Mouse (Mus musculus) midbrain, embryonic 15.5 days (tissue): ENCODE results near the gene Gm49342. TPM values are rescaled to one million over a fixed set of nuclear protein-coding genes. Genes with fewer than 3 reads are reported as not detected.
"Not testable (repeated sequence)": the region's sequence is repeated elsewhere in the genome, so short reads cannot be mapped to it uniquely, and the experiment has no call there.

Experiments used
- ATAC-seq: fragments of 200-750 bp; cut with Nextera tagmentation; replicated peaks from 2 replicates; pipeline ENCODE4 v1.8.0; 2017; ENCODE audit warnings: moderate TSS enrichment
- H3K27ac ChIP-seq: fragments of 300-500 bp; sonication (generic); 2 replicates; pipeline ENCODE4 v1.5.1; 2015; ENCODE audit warnings: mild to moderate bottlenecking, inconsistent platforms
- H3K27me3 ChIP-seq: fragments of 300-500 bp; sonication (generic); replicated peaks from 2 replicates; pipeline ENCODE4 v1.6.1; 2015; ENCODE audit warnings: inconsistent platforms
- H3K36me3 ChIP-seq: fragments of 300-500 bp; sonication (generic); replicated peaks from 2 replicates; pipeline ENCODE4 v1.6.1; 2015; ENCODE audit warnings: inconsistent platforms
- H3K4me1 ChIP-seq: fragments of 300-500 bp; sonication (generic); 2 replicates; pipeline ENCODE4 v1.6.1; 2015; ENCODE audit warnings: inconsistent platforms
- H3K4me2 ChIP-seq: fragments of 300-500 bp; sonication (generic); 2 replicates; pipeline ENCODE4 v1.6.1; 2015; ENCODE audit warnings: inconsistent platforms, mild to moderate bottlenecking, moderate library complexity
- H3K4me3 ChIP-seq: fragments of 300-500 bp; sonication (generic); 2 replicates; pipeline ENCODE4 v1.5.1; 2015; ENCODE audit warnings: mild to moderate bottlenecking, inconsistent platforms
- H3K9ac ChIP-seq: fragments of 300-500 bp; sonication (generic); 2 replicates; pipeline ENCODE4 v1.6.1; 2015; ENCODE audit warnings: mild to moderate bottlenecking, inconsistent platforms
- H3K9me3 ChIP-seq: fragments of 300-500 bp; sonication (generic); 2 replicates; pipeline ENCODE4 v1.6.1; 2016; ENCODE audit warnings: inconsistent platforms
- WGBS: fragments of 180-500 bp; shearing (Covaris S2); methylation state at CpG from one replicate; pipeline ENCODE4 v1.1.7; 2015; ENCODE audit warnings: mixed read lengths; 5-methylcytosine and 5-hydroxymethylcytosine counted together
- polyA plus RNA-seq: library from polyadenylated mRNA; unstranded; fragments of >200 nt; fragmentation: Nextera tagmentation; extraction: Ambion mirVana; gene quantifications from 2 replicates; pipeline ENCODE4 v1.2.1, GENCODE M21; 2015

Gene Gm49342
- not detected in 2 replicates for polyA plus RNA-seq

DNA sequence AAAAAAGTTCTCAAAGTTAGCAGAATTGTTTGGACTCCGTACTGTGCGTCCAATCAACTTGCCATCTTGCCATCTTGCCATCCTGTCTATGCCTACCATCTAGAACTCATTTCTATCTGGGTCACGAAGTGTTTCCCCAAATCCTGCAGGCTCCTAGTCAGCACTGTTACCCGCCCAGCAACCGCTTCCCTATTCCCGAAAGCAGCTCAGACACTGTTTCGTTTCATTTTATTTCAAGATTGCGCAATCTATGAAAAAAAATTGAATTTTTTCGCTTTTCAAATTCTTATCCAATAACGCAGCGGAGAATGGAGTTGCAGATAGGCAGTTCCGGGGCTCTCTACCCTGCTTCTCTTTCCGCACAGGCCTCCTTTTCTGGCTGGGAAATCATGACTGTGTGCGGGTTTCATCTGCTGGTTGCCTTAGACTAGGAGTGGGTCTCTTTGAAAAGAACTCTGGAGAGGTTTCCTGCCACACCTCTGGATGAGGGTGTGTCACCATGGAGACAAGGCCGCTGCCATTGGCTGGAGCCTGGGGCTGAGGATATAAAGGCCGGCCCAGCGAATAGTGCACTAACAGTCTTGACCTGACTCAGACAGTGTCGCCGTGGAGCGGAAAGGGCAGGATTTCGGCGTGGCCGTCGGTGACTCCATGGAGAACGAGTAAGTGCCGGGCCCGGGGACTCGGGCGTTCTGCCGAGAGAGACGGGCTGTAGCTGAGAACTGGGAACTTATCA, at the start of gene Gm49342:
Gm49342 (plus strand) TSS at position 586 of the 736 bp plus-strand sequence.
- 18% methylated on average over 31 of the region's 31 CpGs for WGBS
- Histone ChIP-seq H3K9ac (peak within 1 kb of the TSS; percentile 26), H3K4me2 (peak within 1 kb of the TSS; percentile 55), H3K9me3 (no peaks in the 10 kb centered on the region), H3K36me3 (no peaks in the 10 kb centered on the region), H3K4me1 (peaks cover 14% of the 10 kb centered on the region), H3K27me3 (no peaks in the 10 kb centered on the region), H3K27ac (peak within 1 kb of the TSS; percentile 83), H3K4me3 (peak within 1 kb of the TSS; percentile 49)
- peak; percentile 98 for ATAC-seq

DNA sequence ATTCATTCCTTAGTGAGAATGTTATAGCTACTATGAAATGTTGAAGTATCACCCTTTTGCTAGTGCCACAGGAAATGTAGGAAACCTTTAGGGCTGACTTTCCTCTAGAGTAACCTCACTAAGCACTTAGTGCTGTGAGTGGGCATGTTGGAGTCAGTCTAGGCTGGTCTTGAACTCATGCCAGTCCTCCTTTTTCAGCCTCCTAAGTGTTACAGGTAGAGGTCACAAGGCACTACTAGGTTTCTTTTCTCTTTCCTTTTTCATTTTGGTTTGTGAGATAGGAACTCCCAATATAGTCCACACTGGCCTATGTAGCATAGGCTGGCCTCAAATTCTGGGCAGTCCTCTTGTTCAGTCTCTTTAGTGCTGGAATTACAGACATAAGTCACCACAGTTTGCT, 48.9 kb upstream of the Gm49342 start:
- Histone ChIP-seq H3K4me3 (no peak overlapping the region), H3K27ac (no peak overlapping the region), H3K9ac (no peak overlapping the region), H3K4me2 (no peak overlapping the region), H3K9me3 (no peaks in the 10 kb centered on the region), H3K4me1 (peaks cover 16% of the 10 kb centered on the region), H3K27me3 (0 out of 2 replicates have a peak, but pooled peaks cover 2% of the 10 kb centered on the region), H3K36me3 (no peaks in the 10 kb centered on the region)
- ATAC-seq: no peak

DNA sequence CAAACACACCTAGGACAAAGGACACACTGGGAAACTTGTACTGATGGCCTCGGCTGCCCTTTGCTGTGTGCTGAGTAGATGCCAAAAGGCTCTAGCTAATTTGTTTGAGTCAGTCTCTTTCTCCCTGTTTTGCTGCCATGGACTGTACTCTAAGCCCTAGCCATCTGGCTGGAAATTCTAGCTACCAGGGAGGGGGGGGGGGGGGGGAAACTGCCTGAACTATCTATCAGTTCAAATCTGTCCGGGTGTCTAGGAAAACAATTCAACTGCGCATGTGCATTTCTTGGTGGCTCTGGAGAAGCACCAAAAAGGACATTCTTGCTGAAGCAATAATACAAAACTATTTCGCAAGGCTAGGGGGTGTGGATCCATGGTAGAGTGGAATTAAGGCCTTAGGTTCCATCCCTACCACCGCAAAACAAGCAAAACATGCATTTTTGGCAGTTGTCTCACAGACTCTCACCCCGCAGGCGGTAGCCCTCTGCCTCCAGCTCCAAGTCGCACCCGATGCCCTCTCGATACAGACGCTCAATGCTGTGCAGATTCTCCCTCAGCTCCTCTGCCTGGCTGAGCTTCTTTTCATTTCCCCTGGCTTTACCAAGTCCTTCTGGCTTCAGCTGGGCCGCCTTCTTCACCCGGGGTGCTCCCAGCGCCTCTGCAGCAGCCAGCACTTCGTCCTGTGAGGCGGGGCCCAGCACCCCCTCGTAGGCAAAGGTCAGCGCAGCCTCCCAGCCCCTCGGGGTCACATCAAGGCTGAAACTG, 48.2 kb upstream of the Gm49342 start:
- Histone ChIP-seq H3K27ac (peak overlapping the region; percentile 32; the same call in 1 of the 2 replicates), H3K4me1 (peaks cover 16% of the 10 kb centered on the region), H3K4me3 (peak overlapping the region; percentile 58), H3K4me2 (peak overlapping the region; percentile 92), H3K9ac (peak overlapping the region; percentile 69), H3K9me3 (no peaks in the 10 kb centered on the region), H3K27me3 (0 out of 2 replicates have a peak, but pooled peaks cover 2% of the 10 kb centered on the region), H3K36me3 (no peaks in the 10 kb centered on the region)
- ATAC-seq: peak; percentile 64
- 16% methylated on average over 19 of the region's 19 CpGs for WGBS

DNA sequence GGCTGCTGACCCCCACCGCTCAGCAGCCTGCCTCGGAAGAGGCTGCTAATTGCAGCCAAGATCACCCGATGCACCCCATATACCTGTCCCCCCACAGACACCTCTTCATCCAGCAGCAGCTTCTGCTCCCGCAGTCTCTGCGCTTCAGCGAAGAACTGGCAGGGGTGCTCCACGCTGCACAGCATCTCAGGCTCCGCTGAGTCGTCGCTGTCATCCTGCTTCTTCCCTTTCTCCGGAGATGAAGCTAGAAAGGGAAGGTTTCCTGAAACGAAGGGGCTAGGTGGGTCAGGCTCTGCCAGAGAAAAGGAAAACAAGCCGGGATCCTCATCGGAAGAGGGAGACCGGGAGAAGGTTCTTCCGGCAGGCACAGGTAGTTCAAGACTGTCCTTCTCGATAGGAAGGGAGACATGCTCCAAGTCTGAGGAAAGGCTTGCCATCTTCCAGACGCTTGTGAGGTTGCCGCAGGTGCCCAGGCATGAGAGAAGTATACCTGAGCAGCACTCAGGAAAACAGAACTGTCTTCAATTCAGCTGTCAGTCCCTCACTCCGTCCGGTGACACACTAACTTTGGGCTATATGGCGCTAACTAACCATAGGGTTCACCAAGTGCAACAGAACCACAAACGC, 47.5 kb upstream of the Gm49342 start:
- 15% methylated on average over 23 of the region's 23 CpGs for WGBS
- peak overlapping the region; percentile 32 for H3K27ac ChIP-seq

DNA sequence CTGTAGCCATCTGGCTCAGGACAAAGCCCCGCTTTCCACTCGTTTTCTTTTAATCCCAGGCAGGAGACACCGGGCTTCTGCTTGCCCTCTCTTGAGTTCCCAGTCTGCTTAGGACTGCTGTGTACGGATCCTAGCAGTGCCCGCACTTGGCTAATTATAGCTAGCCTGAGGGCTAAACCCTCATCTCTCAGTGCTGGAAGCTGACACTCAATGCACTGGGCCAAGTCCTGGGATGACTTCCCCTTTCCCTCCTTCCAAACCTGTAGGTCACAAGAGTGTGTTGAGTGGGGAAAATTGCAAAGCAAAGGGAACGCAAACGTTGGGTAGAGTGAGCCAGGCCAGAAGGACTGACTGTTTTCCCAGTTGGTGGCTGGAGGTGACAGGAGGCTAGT, 46.9 kb upstream of the Gm49342 start, which contains the start of gene Klhl33:
Klhl33 (minus strand) TSS at position 134 of the 392 bp plus-strand sequence.
- peak; percentile 19; the same call in 1 of the 2 replicates for ATAC-seq
- Histone ChIP-seq H3K4me3 (peak within 1 kb of the TSS; percentile 58), H3K27me3 (0 out of 2 replicates have a peak, but pooled peaks cover 2% of the 10 kb centered on the region), H3K27ac (peak within 1 kb of the TSS; percentile 32), H3K36me3 (no peaks in the 10 kb centered on the region), H3K4me1 (peaks cover 16% of the 10 kb centered on the region), H3K4me2 (peak within 1 kb of the TSS; percentile 92), H3K9ac (peak within 1 kb of the TSS; percentile 69), H3K9me3 (no peaks in the 10 kb centered on the region)
- WGBS: 41% methylated on average over 7 of the region's 7 CpGs

More for the DNA sequence above, 47.5 kb upstream of the Gm49342 start:
- Histone ChIP-seq H3K27me3 (0 out of 2 replicates have a peak, but pooled peaks cover 2% of the 10 kb centered on the region), H3K36me3 (no peaks in the 10 kb centered on the region), H3K9me3 (no peaks in the 10 kb centered on the region), H3K4me3 (peak overlapping the region; percentile 58), H3K9ac (peak overlapping the region; percentile 69), H3K4me1 (peaks cover 16% of the 10 kb centered on the region), H3K4me2 (peak overlapping the region; percentile 92)
- ATAC-seq: peak; percentile 85

DNA sequence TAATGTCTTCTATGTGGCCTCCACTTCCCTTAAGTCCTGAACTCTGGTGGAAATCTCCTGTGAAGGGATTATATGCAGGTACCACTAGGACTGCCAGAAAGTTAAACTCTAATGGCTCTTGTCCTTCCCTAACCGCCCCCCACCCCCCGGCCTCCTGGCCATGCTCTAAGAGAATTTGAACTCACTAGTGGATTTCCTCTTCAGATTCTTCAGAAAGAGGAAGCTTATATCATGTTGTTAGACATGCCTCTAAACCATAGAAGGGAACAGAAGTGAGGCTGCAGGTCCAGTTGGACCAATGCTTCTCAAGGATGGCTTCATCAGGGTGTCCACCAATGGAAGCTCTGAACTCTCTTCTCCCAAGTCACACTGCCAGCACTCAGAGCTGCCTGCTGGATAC, 46.3 kb upstream of the Gm49342 start:
- H3K9me3 ChIP-seq, H3K27ac ChIP-seq, H3K27me3 ChIP-seq, H3K36me3 ChIP-seq, H3K4me3 ChIP-seq, H3K4me2 ChIP-seq, ATAC-seq, H3K9ac ChIP-seq: not testable (repeated sequence)
- peaks cover 16% of the 10 kb centered on the region for H3K4me1 ChIP-seq
- 92% methylated on average over 2 of the region's 2 CpGs for WGBS

DNA sequence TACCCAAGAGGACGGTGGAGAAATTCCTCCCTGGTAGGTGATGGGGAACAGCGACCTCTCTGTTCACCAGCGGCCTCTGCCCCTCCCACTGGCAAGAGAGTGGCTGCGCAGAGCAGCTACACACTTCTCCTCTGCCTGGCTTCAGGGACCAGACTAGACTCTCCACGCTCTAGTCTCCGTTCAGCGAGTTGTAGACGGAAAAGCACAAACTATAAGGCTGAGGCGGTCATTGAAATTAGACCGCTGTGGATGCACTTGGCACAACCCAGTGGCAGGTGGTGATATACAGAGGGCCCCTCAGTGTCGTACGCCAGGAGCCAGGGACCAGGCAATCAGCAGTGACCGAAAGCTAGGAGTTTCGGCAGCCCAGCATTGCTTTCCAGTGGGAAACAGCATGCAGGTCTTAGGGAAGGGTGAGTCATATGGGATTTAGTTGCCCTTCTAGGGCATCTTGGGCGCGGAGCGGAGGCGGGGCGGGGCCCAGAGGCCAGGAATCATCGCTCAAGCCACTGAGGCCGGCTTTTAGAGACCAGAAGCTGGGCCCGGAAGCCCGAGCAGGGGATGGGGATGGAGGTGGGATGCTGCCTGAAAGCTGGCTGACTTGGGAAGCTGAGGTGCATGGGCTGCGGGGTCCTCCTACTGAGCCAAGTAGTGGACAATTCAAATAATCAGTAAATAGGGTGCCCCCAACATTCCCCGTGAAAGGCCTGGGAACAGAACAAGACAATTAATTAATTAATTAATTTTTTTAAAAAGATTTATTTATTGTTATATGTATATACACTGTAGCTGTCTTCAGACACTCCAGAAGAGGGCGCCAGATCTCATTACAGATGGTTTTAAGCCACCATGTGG, 40.1 kb upstream of the Gm49342 start:
- Histone ChIP-seq H3K9me3 (no peaks in the 10 kb centered on the region), H3K27me3 (no peaks in the 10 kb centered on the region), H3K4me1 (peaks cover 9% of the 10 kb centered on the region), H3K27ac (peak overlapping the region; percentile 58), H3K9ac (peak overlapping the region; percentile 48), H3K4me3 (peak overlapping the region; percentile 44), H3K36me3 (no peaks in the 10 kb centered on the region), H3K4me2 (peak overlapping the region; percentile 68)
- ATAC-seq: peak; percentile 92
- 3% methylated on average over 26 of the region's 26 CpGs for WGBS

DNA sequence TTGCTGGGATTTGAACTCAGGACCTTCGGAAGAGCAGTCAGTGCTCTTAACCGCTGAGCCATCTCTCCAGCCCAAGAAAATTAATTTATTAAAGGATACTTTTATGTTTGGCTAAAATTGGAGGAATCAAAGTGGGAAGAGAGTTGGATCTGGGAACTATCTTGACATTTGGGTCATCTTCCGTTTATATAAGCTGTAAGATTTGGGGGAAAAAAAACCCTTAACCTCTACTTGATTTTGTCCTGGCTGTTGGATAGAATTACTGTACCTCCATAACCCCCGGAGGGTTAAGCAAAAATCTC, 39.5 kb upstream of the Gm49342 start:
- Histone ChIP-seq H3K27ac (no peak overlapping the region), H3K4me1 (peaks cover 9% of the 10 kb centered on the region), H3K4me2 (no peak overlapping the region), H3K36me3 (no peaks in the 10 kb centered on the region), H3K27me3 (no peaks in the 10 kb centered on the region), H3K9me3 (no peaks in the 10 kb centered on the region), H3K4me3 (no peak overlapping the region), H3K9ac (no peak overlapping the region)
- WGBS: 82% methylated on average over 4 of the region's 4 CpGs
- ATAC-seq: no peak

DNA sequence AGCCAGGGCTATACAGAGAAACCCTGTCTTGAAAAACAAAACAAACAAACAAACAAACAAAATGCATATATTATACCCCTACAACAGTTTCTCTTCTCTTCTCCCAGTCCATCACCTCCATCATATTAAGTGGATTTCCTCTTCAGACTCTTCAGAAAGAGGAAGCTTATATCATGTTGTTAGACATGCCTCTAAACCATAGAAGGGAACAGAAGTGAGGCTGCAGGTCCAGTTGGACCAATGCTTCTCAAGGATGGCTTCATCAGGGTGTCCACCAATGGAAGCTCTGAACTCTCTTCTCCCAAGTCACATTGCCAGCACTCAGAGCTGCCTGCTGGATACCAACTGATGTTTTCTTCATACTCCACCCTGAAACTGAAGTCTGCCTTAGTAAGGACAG, 39.0 kb upstream of the Gm49342 start:
- H3K4me2 ChIP-seq, ATAC-seq, H3K9ac ChIP-seq, H3K27ac ChIP-seq, H3K9me3 ChIP-seq, H3K4me3 ChIP-seq, H3K4me1 ChIP-seq, H3K27me3 ChIP-seq, H3K36me3 ChIP-seq: not testable (repeated sequence)

- ATAC-seq: no peak
- Histone ChIP-seq H3K9me3 (no peaks in the 10 kb centered on the region), H3K36me3 (peaks cover 5% of the 10 kb centered on the region; the same call in 1 of the 2 replicates), H3K27me3 (no peaks in the 10 kb centered on the region), H3K4me2 (no peak overlapping the region), H3K9ac (no peak overlapping the region), H3K4me3 (no peak overlapping the region), H3K4me1 (peaks cover 9% of the 10 kb centered on the region), H3K27ac (no peak overlapping the region)
- 81% methylated on average over 4 of the region's 4 CpGs for WGBS
Observed at GRCm38 (mm10) chr14:50908126-50908525, 36.2 kb upstream of the Gm49342 start.

- H3K36me3 ChIP-seq: peaks cover 24% of the 10 kb centered on the region
- no peak; the same call in 1 of the 2 replicates for ATAC-seq
- no peak overlapping the region for H3K9ac ChIP-seq
- H3K4me2 ChIP-seq: no peak overlapping the region
- no peaks in the 10 kb centered on the region for H3K27me3 ChIP-seq
- H3K9me3 ChIP-seq: no peaks in the 10 kb centered on the region
- no peak overlapping the region for H3K27ac ChIP-seq
- H3K4me1 ChIP-seq: no peaks in the 10 kb centered on the region
- no peak overlapping the region for H3K4me3 ChIP-seq
- WGBS: 63% methylated on average over 3 of the region's 3 CpGs
Observed at GRCm38 (mm10) chr14:50911356-50911755, 33.0 kb upstream of the Gm49342 start.
